Mouse (Mus musculus): ENCODE results near the gene Rps23. TPM values are rescaled to one million over a fixed set of nuclear protein-coding genes. Genes with fewer than 3 reads are reported as not detected.

Gene Rps23
- polyA plus RNA-seq (2012; rRNA removed) = 317 and 333 TPM in 2 replicates

DNA sequence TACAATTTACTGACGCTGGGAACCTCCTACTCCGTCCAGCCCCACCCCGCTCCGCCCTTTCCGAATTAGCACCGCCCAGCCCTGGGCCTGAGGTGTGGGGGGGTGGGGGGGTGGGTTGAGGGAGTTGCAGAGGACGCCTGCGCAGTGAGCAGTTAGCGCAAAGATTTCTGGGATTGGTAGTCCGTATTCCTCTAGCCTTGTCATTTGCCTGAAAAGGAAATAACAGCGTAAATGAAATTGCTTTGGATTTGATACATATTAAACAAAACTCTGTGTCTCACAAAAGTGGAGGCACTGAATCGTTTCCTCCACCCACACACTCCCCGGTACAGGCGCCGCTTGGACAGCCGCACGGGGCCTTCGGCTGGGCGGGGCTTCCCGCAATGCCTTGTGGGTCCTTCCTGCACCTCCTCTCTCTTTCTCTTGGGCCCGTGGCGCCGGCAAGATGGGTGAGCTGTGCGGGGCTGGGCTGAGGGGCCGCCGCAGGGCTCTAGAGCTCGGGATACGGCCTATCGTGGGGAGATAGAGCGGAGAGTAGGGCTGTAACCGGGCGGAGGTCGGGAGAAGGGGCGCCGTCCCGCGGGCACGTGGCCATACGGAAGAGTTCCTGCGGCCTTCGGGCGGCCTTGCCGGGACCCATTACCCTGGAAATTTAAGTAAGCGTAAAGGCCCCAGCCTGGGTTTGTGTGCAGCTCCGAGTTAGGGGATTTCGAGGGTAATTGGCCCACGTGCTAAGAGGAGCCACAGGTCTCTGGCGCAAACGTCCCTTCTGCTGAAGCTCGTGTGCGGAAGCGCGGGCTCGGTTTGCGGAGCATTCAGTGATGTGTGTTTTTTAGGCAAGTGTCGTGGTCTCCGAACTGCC is at the start of gene Rps23:
TSS of gene Rps23 (plus strand) at position 208 of the 862 bp plus-strand sequence.
- under 1% methylated on average over 57 of the region's 57 CpGs for WGBS
- no peaks in the 10 kb centered on the region for H3K27me3 ChIP-seq (ENCODE audit: control insufficient read depth, insufficient read depth, low read length)
- peak within 1 kb of the TSS; percentile 28; the same call in 1 of the 2 replicates for H3K27ac ChIP-seq (ENCODE audit: control insufficient read depth, insufficient read depth, low read length)
- peak within 1 kb of the TSS; percentile 71 for H3K4me3 ChIP-seq (ENCODE audit: control insufficient read depth, insufficient read depth, low read length)
- peak; percentile 91 for DNase-seq
- peaks cover 26% of the 10 kb centered on the region for H3K36me3 ChIP-seq (ENCODE audit: control insufficient read depth, insufficient read depth, low read length)
- TF ChIP-seq POLR2A (IDR thresholded peaks at IDR 0.05; ENCODE audit: control insufficient read depth, extremely low read depth, insufficient read depth, low read length, poor library complexity) = peak; percentile 88
- peak; percentile 27; the same call in 1 of the 2 replicates for TF ChIP-seq CTCF (IDR thresholded peaks at IDR 0.05; ENCODE audit: borderline replicate concordance, control insufficient read depth, extremely low read depth, insufficient read depth, low read length, poor library complexity)
- no peaks in the 10 kb centered on the region for H3K4me1 ChIP-seq (replicated peaks; ENCODE audit: control insufficient read depth, insufficient read depth, low read length)

DNA sequence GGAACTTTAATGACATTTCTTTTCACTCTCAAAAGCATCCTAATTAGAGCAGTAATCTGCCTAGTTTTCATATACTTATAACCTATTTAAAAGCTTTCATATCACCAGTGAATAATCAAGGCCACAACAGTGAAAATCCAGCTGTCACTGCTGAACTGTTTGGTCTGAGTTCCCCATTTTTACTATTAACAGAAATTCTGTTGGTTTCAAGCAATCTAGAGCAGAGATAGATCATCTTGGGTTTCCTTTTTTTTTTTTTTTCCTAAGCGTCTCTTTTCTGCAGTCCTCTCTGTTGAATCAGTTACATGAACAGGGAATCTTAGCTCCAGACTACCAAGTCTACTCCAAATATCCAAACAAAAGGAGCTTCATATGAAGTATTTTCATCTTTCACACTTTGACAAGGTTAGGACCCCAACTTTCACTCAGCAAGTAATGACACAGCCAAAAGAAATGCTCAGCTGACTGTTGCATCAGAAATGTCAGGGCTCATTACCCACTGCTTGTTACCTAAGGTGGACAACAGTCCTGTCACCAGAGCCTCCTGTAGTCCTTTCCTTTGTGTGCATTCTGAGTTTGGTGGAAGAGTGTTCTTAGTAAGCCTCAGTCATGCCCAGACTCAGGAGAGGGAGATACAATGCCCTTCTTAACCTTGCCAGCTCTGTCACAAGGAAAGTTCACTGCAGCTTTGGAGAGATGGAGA is 40.9 kb upstream of the Rps23 start:
- no peak for DNase-seq
- peaks cover 6% of the 10 kb centered on the region for H3K4me1 ChIP-seq (replicated peaks; ENCODE audit: control insufficient read depth, insufficient read depth, low read length)
- no peaks in the 10 kb centered on the region for H3K36me3 ChIP-seq (ENCODE audit: control insufficient read depth, insufficient read depth, low read length)
- WGBS = 38% methylated on average over 1 of the region's 1 CpGs
- H3K27ac ChIP-seq (ENCODE audit: control insufficient read depth, insufficient read depth, low read length) = no peak overlapping the region
- no peak overlapping the region for H3K4me3 ChIP-seq (ENCODE audit: control insufficient read depth, insufficient read depth, low read length)
- no peak for TF ChIP-seq CTCF (IDR thresholded peaks at IDR 0.05; ENCODE audit: borderline replicate concordance, control insufficient read depth, extremely low read depth, insufficient read depth, low read length, poor library complexity)
- TF ChIP-seq POLR2A (IDR thresholded peaks at IDR 0.05; ENCODE audit: control insufficient read depth, extremely low read depth, insufficient read depth, low read length, poor library complexity) = no peak
- H3K27me3 ChIP-seq (ENCODE audit: control insufficient read depth, insufficient read depth, low read length) = no peaks in the 10 kb centered on the region; the same call in 1 of the 2 replicates

DNA sequence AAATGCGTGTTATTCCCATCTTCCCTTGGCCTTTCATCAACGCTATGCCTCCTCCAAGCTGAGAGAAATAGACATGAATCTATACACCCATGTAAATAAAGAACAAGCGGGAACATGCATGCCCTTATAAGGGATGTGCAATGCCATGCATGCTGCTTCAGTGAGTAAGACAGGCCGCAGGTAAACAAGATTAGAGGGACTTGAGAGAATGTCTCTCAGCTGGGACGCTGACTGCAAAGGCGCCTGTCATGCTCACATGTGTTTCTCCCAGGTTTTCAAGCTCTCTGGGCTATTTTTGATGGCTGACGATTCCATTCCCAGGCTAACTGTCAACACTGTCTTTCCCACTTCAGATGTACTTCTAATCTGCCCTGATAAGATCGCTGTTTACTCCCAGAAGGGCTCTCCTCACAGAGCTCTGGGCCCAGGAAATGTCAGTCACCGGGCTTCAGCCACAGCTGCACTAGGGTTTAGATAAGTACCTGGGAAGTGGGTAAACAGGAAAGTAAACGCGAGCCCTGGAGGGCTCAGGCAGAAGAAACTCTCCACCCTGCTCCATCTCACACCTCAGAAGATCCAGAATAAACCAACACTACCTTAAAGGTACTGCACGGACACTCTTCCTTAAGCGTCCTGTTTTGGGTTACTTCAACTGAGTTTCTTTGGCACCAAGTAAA is 36.8 kb upstream of the Rps23 start:
- no peak overlapping the region for H3K27ac ChIP-seq (ENCODE audit: control insufficient read depth, insufficient read depth, low read length)
- H3K4me3 ChIP-seq (ENCODE audit: control insufficient read depth, insufficient read depth, low read length) = peak overlapping the region; percentile 30; the same call in 1 of the 2 replicates

DNA sequence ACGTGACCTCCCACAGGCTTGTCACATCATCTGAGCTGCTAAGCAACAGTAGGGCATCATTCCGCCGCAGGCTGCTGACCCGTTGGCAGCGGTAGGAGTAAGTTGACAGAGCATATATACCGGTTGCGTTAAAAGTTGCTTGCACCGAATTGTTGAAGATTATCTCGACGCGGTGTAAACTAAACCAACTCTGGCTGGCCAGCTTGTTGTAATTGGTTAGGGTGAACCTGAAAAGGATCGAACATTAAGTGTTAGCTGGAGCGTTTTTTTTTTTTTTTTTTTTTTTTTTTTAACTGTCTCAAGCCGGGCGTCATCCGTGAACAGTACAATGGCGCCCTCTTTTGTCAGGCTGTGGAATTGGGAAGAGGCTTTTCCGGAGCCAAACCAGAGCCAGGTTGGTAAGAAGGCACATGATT is 36.2 kb upstream of the Rps23 start:
- no peak overlapping the region for H3K27ac ChIP-seq (ENCODE audit: control insufficient read depth, insufficient read depth, low read length)
- H3K4me1 ChIP-seq (replicated peaks; ENCODE audit: control insufficient read depth, insufficient read depth, low read length) = peaks cover 6% of the 10 kb centered on the region
- peak; percentile 66 for DNase-seq
- H3K4me3 ChIP-seq (ENCODE audit: control insufficient read depth, insufficient read depth, low read length) = peak overlapping the region; percentile 30; the same call in 1 of the 2 replicates
- no peaks in the 10 kb centered on the region; the same call in 1 of the 2 replicates for H3K27me3 ChIP-seq (ENCODE audit: control insufficient read depth, insufficient read depth, low read length)
- no peak for TF ChIP-seq CTCF (IDR thresholded peaks at IDR 0.05; ENCODE audit: borderline replicate concordance, control insufficient read depth, extremely low read depth, insufficient read depth, low read length, poor library complexity)
- TF ChIP-seq POLR2A (IDR thresholded peaks at IDR 0.05; ENCODE audit: control insufficient read depth, extremely low read depth, insufficient read depth, low read length, poor library complexity) = no peak
- 2% methylated on average over 18 of the region's 18 CpGs for WGBS
- H3K36me3 ChIP-seq (ENCODE audit: control insufficient read depth, insufficient read depth, low read length) = no peaks in the 10 kb centered on the region

More for the DNA sequence above, 36.8 kb upstream of the Rps23 start:
- TF ChIP-seq CTCF (IDR thresholded peaks at IDR 0.05; ENCODE audit: borderline replicate concordance, control insufficient read depth, extremely low read depth, insufficient read depth, low read length, poor library complexity) (no peak), POLR2A (IDR thresholded peaks at IDR 0.05; ENCODE audit: control insufficient read depth, extremely low read depth, insufficient read depth, low read length, poor library complexity) (no peak)
- WGBS = 45% methylated on average over 13 of the region's 13 CpGs
- no peaks in the 10 kb centered on the region; the same call in 1 of the 2 replicates for H3K27me3 ChIP-seq (ENCODE audit: control insufficient read depth, insufficient read depth, low read length)
- DNase-seq = no peak
- no peaks in the 10 kb centered on the region for H3K36me3 ChIP-seq (ENCODE audit: control insufficient read depth, insufficient read depth, low read length)
- H3K4me1 ChIP-seq (replicated peaks; ENCODE audit: control insufficient read depth, insufficient read depth, low read length) = peaks cover 6% of the 10 kb centered on the region

DNA sequence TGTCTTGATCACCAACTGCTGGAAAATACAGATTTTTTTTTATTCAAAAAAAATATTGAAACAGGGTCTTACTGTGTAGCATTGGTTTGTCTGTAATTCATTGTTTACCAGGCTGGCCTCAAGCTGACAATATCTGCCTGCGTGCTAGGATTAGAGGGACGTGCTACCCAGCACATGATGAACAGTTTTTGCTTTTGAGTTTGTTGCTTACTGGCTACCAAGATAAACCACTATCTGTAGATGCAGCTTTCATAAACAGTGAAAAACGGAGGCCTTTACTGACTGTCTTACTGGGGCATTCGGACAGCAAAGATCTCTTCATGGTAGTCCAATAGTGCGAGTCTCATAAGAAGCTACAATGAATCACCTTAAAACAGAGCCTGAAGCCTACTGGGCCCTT is 32.6 kb upstream of the Rps23 start:
- no peak for TF ChIP-seq CTCF (IDR thresholded peaks at IDR 0.05; ENCODE audit: borderline replicate concordance, control insufficient read depth, extremely low read depth, insufficient read depth, low read length, poor library complexity)
- TF ChIP-seq POLR2A (IDR thresholded peaks at IDR 0.05; ENCODE audit: control insufficient read depth, extremely low read depth, insufficient read depth, low read length, poor library complexity) = no peak
- no peaks in the 10 kb centered on the region for H3K36me3 ChIP-seq (ENCODE audit: control insufficient read depth, insufficient read depth, low read length)
- no peak for DNase-seq
- WGBS = 97% methylated on average over 5 of the region's 5 CpGs
- no peaks in the 10 kb centered on the region for H3K27me3 ChIP-seq (ENCODE audit: control insufficient read depth, insufficient read depth, low read length)
- no peak overlapping the region for H3K4me3 ChIP-seq (ENCODE audit: control insufficient read depth, insufficient read depth, low read length)
- H3K27ac ChIP-seq (ENCODE audit: control insufficient read depth, insufficient read depth, low read length) = no peak overlapping the region
- peaks cover 6% of the 10 kb centered on the region for H3K4me1 ChIP-seq (replicated peaks; ENCODE audit: control insufficient read depth, insufficient read depth, low read length)

DNA sequence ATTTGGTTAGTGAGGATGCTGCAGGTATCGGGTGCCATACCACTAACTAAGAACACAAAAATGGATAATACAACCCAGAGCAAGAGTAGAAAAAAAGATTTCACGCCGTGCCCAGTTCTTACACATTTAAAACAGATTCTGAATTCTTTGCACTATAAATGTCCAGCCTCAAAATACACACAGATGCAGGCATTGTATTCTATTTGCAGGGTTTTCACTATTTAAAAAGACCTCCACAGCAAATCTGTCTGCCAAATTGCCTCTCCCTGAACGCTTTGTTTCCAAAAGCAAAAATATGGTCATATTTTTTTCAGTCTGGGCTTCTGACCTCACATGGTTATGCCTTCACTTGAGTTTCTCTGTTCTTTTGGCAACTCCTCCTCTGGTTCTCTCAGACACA is 27.9 kb upstream of the Rps23 start:
- DNase-seq = no peak
- H3K4me1 ChIP-seq (replicated peaks; ENCODE audit: control insufficient read depth, insufficient read depth, low read length) = no peaks in the 10 kb centered on the region
- H3K36me3 ChIP-seq (ENCODE audit: control insufficient read depth, insufficient read depth, low read length) = no peaks in the 10 kb centered on the region
- no peak overlapping the region for H3K27ac ChIP-seq (ENCODE audit: control insufficient read depth, insufficient read depth, low read length)
- 94% methylated on average over 4 of the region's 4 CpGs for WGBS
- H3K27me3 ChIP-seq (ENCODE audit: control insufficient read depth, insufficient read depth, low read length) = no peaks in the 10 kb centered on the region
- H3K4me3 ChIP-seq (ENCODE audit: control insufficient read depth, insufficient read depth, low read length) = no peak overlapping the region
- TF ChIP-seq CTCF (IDR thresholded peaks at IDR 0.05; ENCODE audit: borderline replicate concordance, control insufficient read depth, extremely low read depth, insufficient read depth, low read length, poor library complexity) (no peak), POLR2A (IDR thresholded peaks at IDR 0.05; ENCODE audit: control insufficient read depth, extremely low read depth, insufficient read depth, low read length, poor library complexity) (no peak)

Data from thymus, adult 2 months (tissue).